Mouse (Mus musculus): ENCODE measurements around the gene Wars. TPM values are rescaled to one million over a fixed set of nuclear protein-coding genes. Genes with fewer than 3 reads are reported as not detected.

Wars gene
- total and polyA plus RNA-seq, 2 experiments from 2014 or later: 43.0 to 80.1 TPM

- ATAC-seq (ENCODE audit: insufficient read depth, low read depth) (no peak), DNase-seq (ENCODE audit: low spot score) (no peak)
- WGBS: 66% methylated on average over 8 of the region's 8 CpGs
- Histone ChIP-seq H3K4me2 (ENCODE audit: low read depth, low read length) (no peak overlapping the region), H3K27ac (ENCODE audit: low read depth) (no peak overlapping the region), H3K9ac (replicated peaks; ENCODE audit: low read depth, low read length) (no peak overlapping the region), H3K4me3 (ENCODE audit: low read depth, low read length) (no peak overlapping the region), H3K27me3 (ENCODE audit: control insufficient read depth, insufficient read depth, low read length) (no peaks in the 10 kb centered on the region), H3K4me1 (ENCODE audit: control insufficient read depth, insufficient read depth) (no peaks in the 10 kb centered on the region), H3K9me3 (replicated peaks; ENCODE audit: control insufficient read depth, low read length) (no peaks in the 10 kb centered on the region), H3K36me3 (replicated peaks; ENCODE audit: control insufficient read depth, insufficient read depth, low read length) (0 out of 2 replicates have a peak, but pooled peaks cover 6% of the 10 kb centered on the region)
- TF ChIP-seq EP300 (IDR thresholded peaks at IDR 0.05; ENCODE audit: low read depth) (no peak), CTCF (IDR thresholded peaks at IDR 0.05; ENCODE audit: low read depth) (no peak)
Measured at GRCm38 (mm10) chr12:108823036-108823435, 70.9 kb downstream of the Wars start.

- no peak for ATAC-seq (ENCODE audit: insufficient read depth, low read depth)
- Histone ChIP-seq H3K9me3 (replicated peaks; ENCODE audit: control insufficient read depth, low read length) (no peaks in the 10 kb centered on the region), H3K36me3 (replicated peaks; ENCODE audit: control insufficient read depth, insufficient read depth, low read length) (0 out of 2 replicates have a peak, but pooled peaks cover 7% of the 10 kb centered on the region), H3K4me3 (ENCODE audit: low read depth, low read length) (no peak overlapping the region), H3K4me2 (ENCODE audit: low read depth, low read length) (no peak overlapping the region), H3K9ac (replicated peaks; ENCODE audit: low read depth, low read length) (0 out of 2 replicates have a peak overlapping the region, but pooled peaks have one; percentile 9), H3K4me1 (ENCODE audit: control insufficient read depth, insufficient read depth) (no peaks in the 10 kb centered on the region), H3K27me3 (ENCODE audit: control insufficient read depth, insufficient read depth, low read length) (no peaks in the 10 kb centered on the region), H3K27ac (ENCODE audit: low read depth) (no peak overlapping the region)
- 57% methylated on average over 4 of the region's 4 CpGs for WGBS
- TF ChIP-seq EP300 (IDR thresholded peaks at IDR 0.05; ENCODE audit: low read depth) (no peak), CTCF (IDR thresholded peaks at IDR 0.05; ENCODE audit: low read depth) (no peak)
- no peak for DNase-seq (ENCODE audit: low spot score)
Measured at GRCm38 (mm10) chr12:108820461-108820860, 73.5 kb downstream of the Wars start.

- Histone ChIP-seq H3K4me3 (ENCODE audit: low read depth, low read length) (no peak overlapping the region), H3K9me3 (replicated peaks; ENCODE audit: control insufficient read depth, low read length) (no peaks in the 10 kb centered on the region), H3K27me3 (ENCODE audit: control insufficient read depth, insufficient read depth, low read length) (no peaks in the 10 kb centered on the region), H3K4me2 (ENCODE audit: low read depth, low read length) (no peak overlapping the region), H3K36me3 (replicated peaks; ENCODE audit: control insufficient read depth, insufficient read depth, low read length) (peaks cover 24% of the 10 kb centered on the region; the same call in 1 of the 2 replicates), H3K9ac (replicated peaks; ENCODE audit: low read depth, low read length) (no peak overlapping the region), H3K27ac (ENCODE audit: low read depth) (no peak overlapping the region), H3K4me1 (ENCODE audit: control insufficient read depth, insufficient read depth) (no peaks in the 10 kb centered on the region)
- ATAC-seq (ENCODE audit: insufficient read depth, low read depth): no peak
- no peak for DNase-seq (ENCODE audit: low spot score)
- TF ChIP-seq CTCF (IDR thresholded peaks at IDR 0.05; ENCODE audit: low read depth): no peak
- TF ChIP-seq EP300 (IDR thresholded peaks at IDR 0.05; ENCODE audit: low read depth): no peak
- WGBS: 61% methylated on average over 11 of the region's 11 CpGs
Measured at GRCm38 (mm10) chr12:108816569-108816968, 77.4 kb downstream of the Wars start.

- WGBS: 88% methylated on average over 6 of the region's 6 CpGs
- H3K9me3 ChIP-seq (replicated peaks; ENCODE audit: control insufficient read depth, low read length): no peaks in the 10 kb centered on the region
- H3K9ac ChIP-seq (replicated peaks; ENCODE audit: low read depth, low read length): no peak overlapping the region
- no peak for ATAC-seq (ENCODE audit: insufficient read depth, low read depth)
- TF ChIP-seq CTCF (IDR thresholded peaks at IDR 0.05; ENCODE audit: low read depth) (no peak), EP300 (IDR thresholded peaks at IDR 0.05; ENCODE audit: low read depth) (no peak)
- no peak overlapping the region for H3K27ac ChIP-seq (ENCODE audit: low read depth)
- no peak overlapping the region for H3K4me3 ChIP-seq (ENCODE audit: low read depth, low read length)
- H3K36me3 ChIP-seq (replicated peaks; ENCODE audit: control insufficient read depth, insufficient read depth, low read length): peaks cover 24% of the 10 kb centered on the region
- no peak overlapping the region for H3K4me2 ChIP-seq (ENCODE audit: low read depth, low read length)
- H3K27me3 ChIP-seq (ENCODE audit: control insufficient read depth, insufficient read depth, low read length): no peaks in the 10 kb centered on the region
- no peaks in the 10 kb centered on the region for H3K4me1 ChIP-seq (ENCODE audit: control insufficient read depth, insufficient read depth)
- no peak for DNase-seq (ENCODE audit: low spot score)
Measured at GRCm38 (mm10) chr12:108814470-108814869, 79.5 kb downstream of the Wars start.

- no peaks in the 10 kb centered on the region for H3K27me3 ChIP-seq (ENCODE audit: control insufficient read depth, insufficient read depth, low read length)
- no peaks in the 10 kb centered on the region for H3K9me3 ChIP-seq (replicated peaks; ENCODE audit: control insufficient read depth, low read length)
- DNase-seq (ENCODE audit: low spot score): no peak
- H3K4me1 ChIP-seq (ENCODE audit: control insufficient read depth, insufficient read depth): 0 out of 2 replicates have a peak, but pooled peaks cover 11% of the 10 kb centered on the region
- no peak for ATAC-seq (ENCODE audit: insufficient read depth, low read depth)
- no peak overlapping the region for H3K4me2 ChIP-seq (ENCODE audit: low read depth, low read length)
- no peak overlapping the region for H3K27ac ChIP-seq (ENCODE audit: low read depth)
- 78% methylated on average over 6 of the region's 6 CpGs for WGBS
- TF ChIP-seq EP300 (IDR thresholded peaks at IDR 0.05; ENCODE audit: low read depth): no peak
- no peak for TF ChIP-seq CTCF (IDR thresholded peaks at IDR 0.05; ENCODE audit: low read depth)
- no peak overlapping the region for H3K9ac ChIP-seq (replicated peaks; ENCODE audit: low read depth, low read length)
- no peak overlapping the region for H3K4me3 ChIP-seq (ENCODE audit: low read depth, low read length)
- H3K36me3 ChIP-seq (replicated peaks; ENCODE audit: control insufficient read depth, insufficient read depth, low read length): peaks cover 31% of the 10 kb centered on the region
Measured at GRCm38 (mm10) chr12:108812463-108812862, 81.5 kb downstream of the Wars start.

GRCm38 (mm10) chr12:108811133-108811532, 82.8 kb downstream of the Wars start:
- Histone ChIP-seq H3K9ac (replicated peaks; ENCODE audit: low read depth, low read length) (no peak overlapping the region), H3K27ac (ENCODE audit: low read depth) (no peak overlapping the region), H3K4me1 (ENCODE audit: control insufficient read depth, insufficient read depth) (0 out of 2 replicates have a peak, but pooled peaks cover 11% of the 10 kb centered on the region), H3K9me3 (replicated peaks; ENCODE audit: control insufficient read depth, low read length) (no peaks in the 10 kb centered on the region), H3K27me3 (ENCODE audit: control insufficient read depth, insufficient read depth, low read length) (no peaks in the 10 kb centered on the region), H3K36me3 (replicated peaks; ENCODE audit: control insufficient read depth, insufficient read depth, low read length) (peaks cover 30% of the 10 kb centered on the region), H3K4me3 (ENCODE audit: low read depth, low read length) (no peak overlapping the region), H3K4me2 (ENCODE audit: low read depth, low read length) (no peak overlapping the region)
- peak; percentile 63 for TF ChIP-seq CTCF (IDR thresholded peaks at IDR 0.05; ENCODE audit: low read depth)
- no peak for TF ChIP-seq EP300 (IDR thresholded peaks at IDR 0.05; ENCODE audit: low read depth)
- DNase-seq (ENCODE audit: low spot score) (no peak), ATAC-seq (ENCODE audit: insufficient read depth, low read depth) (no peak)
- 41% methylated on average over 2 of the region's 2 CpGs for WGBS
